Mouse (Mus musculus) erythroblast, adult 5-6 weeks (primary cell): ENCODE results near the gene Acot4. TPM values are rescaled to one million over a fixed set of nuclear protein-coding genes. Genes with fewer than 3 reads are reported as not detected.
A peak's percentile ranks its signal among the peaks of the same experiment; 100 is the strongest.
"Not testable (repeated sequence)": the region's sequence is repeated elsewhere in the genome, so short reads cannot be mapped to it uniquely, and the experiment has no call there.

ENCODE experiments used
- ATAC-seq: replicated peaks from 2 replicates; pipeline ENCODE4 v1.8.0; 2016; ENCODE audit warnings: moderate number of reproducible peaks, mild to moderate bottlenecking, moderate TSS enrichment, inconsistent platforms; ENCODE audit not compliant: poor library complexity, low FRiP score, severe bottlenecking
- total RNA-seq, 2 experiments: library from RNA; stranded (forward) in 1 of 2; stranded (reverse) in 1 of 2; fragments of 150-400 nt in 1 of 2; fragments of 200-764, 138-1000 nt in 1 of 2; gene quantifications; 2 replicates each; pipeline versions ENCODE4 v1.2.3 to v1.2.4; 2015 to 2017; ENCODE audit warnings: low replicate concordance in 2 of 2

The Acot4 gene
- total RNA-seq, 2 experiments from 2014 or later = not detected

- not testable (repeated sequence) for ATAC-seq
These were observed 9.9 kb upstream of the Acot4 start for GRCm38 (mm10) chr12:84028328-84028727.

GRCm38 (mm10) chr12:84029043-84029442, 9.1 kb upstream of the Acot4 start:
- ATAC-seq = not testable (repeated sequence)

GRCm38 (mm10) chr12:84030659-84031332, 7.4 kb upstream of the Acot4 start:
- ATAC-seq = peak; percentile 92

GRCm38 (mm10) chr12:84032854-84033253, 5.3 kb upstream of the Acot4 start:
- no peak for ATAC-seq

- not testable (repeated sequence) for ATAC-seq
These were observed 4.9 kb upstream of the Acot4 start for GRCm38 (mm10) chr12:84033302-84033701.

- no peak for ATAC-seq
These were observed 4.1 kb upstream of the Acot4 start for GRCm38 (mm10) chr12:84034108-84034507.

- ATAC-seq = not testable (repeated sequence)
These were observed 522 bp downstream of the Acot4 start, which contains the start of gene Gm49366 for GRCm38 (mm10) chr12:84038691-84039111. Gm49366 (plus strand) TSS chr12:84038935.

GRCm38 (mm10) chr12:84042248-84042647, 4.1 kb downstream of the Acot4 start:
- ATAC-seq = no peak

GRCm38 (mm10) chr12:84044045-84044444, 5.9 kb downstream of the Acot4 start:
- ATAC-seq = no peak

- ATAC-seq = no peak
These were observed 8.7 kb downstream of the Acot4 start for GRCm38 (mm10) chr12:84046906-84047305.

- not testable (repeated sequence) for ATAC-seq
These were observed 12.6 kb downstream of the Acot4 start for GRCm38 (mm10) chr12:84050744-84051143.

- ATAC-seq = no peak
These were observed 13.8 kb downstream of the Acot4 start, which contains the start of gene Acot3 for GRCm38 (mm10) chr12:84051937-84052474. Acot3 (plus strand) TSS chr12:84052144.

GRCm38 (mm10) chr12:84052609-84053008, 14.4 kb downstream of the Acot4 start:
- no peak for ATAC-seq

- no peak for ATAC-seq
These were observed 15.0 kb downstream of the Acot4 start for GRCm38 (mm10) chr12:84053173-84053572.

GRCm38 (mm10) chr12:84053679-84054391, 15.7 kb downstream of the Acot4 start:
- ATAC-seq = no peak

- no peak for ATAC-seq
These were observed 22.8 kb downstream of the Acot4 start for GRCm38 (mm10) chr12:84060946-84061345.

GRCm38 (mm10) chr12:84062336-84062735, 24.2 kb downstream of the Acot4 start:
- no peak for ATAC-seq

- 0 out of 2 replicates have a peak, but pooled peaks have one; percentile 53 for ATAC-seq
These were observed 25.0 kb downstream of the Acot4 start for GRCm38 (mm10) chr12:84063228-84063627.

- ATAC-seq = no peak
These were observed 25.7 kb downstream of the Acot4 start for GRCm38 (mm10) chr12:84063833-84064232.

GRCm38 (mm10) chr12:84064621-84065020, 26.4 kb downstream of the Acot4 start:
- ATAC-seq = no peak

- no peak for ATAC-seq
These were observed 29.6 kb downstream of the Acot4 start for GRCm38 (mm10) chr12:84067752-84068151.
